Mouse (Mus musculus): ENCODE data around the gene Tmem178. TPM values are rescaled to one million over a fixed set of nuclear protein-coding genes. Genes with fewer than 3 reads are reported as not detected.
A peak's percentile ranks its signal among the peaks of the same experiment; 100 is the strongest.
"Not testable (repeated sequence)": the region's sequence is repeated elsewhere in the genome, so short reads cannot be mapped to it uniquely, and the experiment has no call there.

The Tmem178 gene
- polyA plus RNA-seq, 2 experiments: 8.1 to 8.9 TPM

GRCm38 (mm10) chr17:80935807-80936519 lies 8.5 kb upstream of the Tmem178 start:
- no peak for ATAC-seq (ENCODE audit: low FRiP score, low read depth)
- no peak for DNase-seq (ENCODE audit: low spot score)
- Histone ChIP-seq H3K9me3 (ENCODE audit: control insufficient read depth, low read length) (no peaks in the 10 kb centered on the region), H3K27me3 (ENCODE audit: control insufficient read depth, insufficient read depth, low read length) (no peaks in the 10 kb centered on the region), H3K4me2 (replicated peaks; ENCODE audit: low read depth, low read length, severe bottlenecking) (no peak overlapping the region), H3K9ac (ENCODE audit: low read depth, low read length, severe bottlenecking) (no peak overlapping the region), H3K4me1 (ENCODE audit: control insufficient read depth, insufficient read depth, low read length) (no peaks in the 10 kb centered on the region), H3K4me3 (replicated peaks; ENCODE audit: low read length) (no peak overlapping the region), H3K36me3 (ENCODE audit: control insufficient read depth, insufficient read depth, low read length) (no peaks in the 10 kb centered on the region), H3K27ac (replicated peaks; ENCODE audit: low read depth, low read length) (no peak overlapping the region)
- TF ChIP-seq POLR2A (IDR thresholded peaks at IDR 0.05; ENCODE audit: borderline replicate concordance, extremely low read depth, insufficient read depth, insufficient read length): no peak
- 30% methylated on average over 10 of the region's 10 CpGs for WGBS

GRCm38 (mm10) chr17:80936521-80936920 lies 7.9 kb upstream of the Tmem178 start:
- ATAC-seq (ENCODE audit: low FRiP score, low read depth) (no peak), DNase-seq (ENCODE audit: low spot score) (no peak)
- no peak overlapping the region for H3K4me3 ChIP-seq (replicated peaks; ENCODE audit: low read length)
- no peaks in the 10 kb centered on the region for H3K4me1 ChIP-seq (ENCODE audit: control insufficient read depth, insufficient read depth, low read length)
- TF ChIP-seq POLR2A (IDR thresholded peaks at IDR 0.05; ENCODE audit: borderline replicate concordance, extremely low read depth, insufficient read depth, insufficient read length): no peak
- WGBS: 72% methylated on average over 5 of the region's 5 CpGs
- H3K4me2 ChIP-seq (replicated peaks; ENCODE audit: low read depth, low read length, severe bottlenecking): no peak overlapping the region
- no peak overlapping the region for H3K27ac ChIP-seq (replicated peaks; ENCODE audit: low read depth, low read length)
- no peak overlapping the region for H3K9ac ChIP-seq (ENCODE audit: low read depth, low read length, severe bottlenecking)
- H3K9me3 ChIP-seq (ENCODE audit: control insufficient read depth, low read length): no peaks in the 10 kb centered on the region
- H3K36me3 ChIP-seq (ENCODE audit: control insufficient read depth, insufficient read depth, low read length): no peaks in the 10 kb centered on the region
- no peaks in the 10 kb centered on the region for H3K27me3 ChIP-seq (ENCODE audit: control insufficient read depth, insufficient read depth, low read length)

GRCm38 (mm10) chr17:80939833-80940232 lies 4.6 kb upstream of the Tmem178 start:
- no peak for DNase-seq (ENCODE audit: low spot score)
- no peak for TF ChIP-seq POLR2A (IDR thresholded peaks at IDR 0.05; ENCODE audit: borderline replicate concordance, extremely low read depth, insufficient read depth, insufficient read length)
- Histone ChIP-seq H3K27ac (replicated peaks; ENCODE audit: low read depth, low read length) (no peak overlapping the region), H3K4me2 (replicated peaks; ENCODE audit: low read depth, low read length, severe bottlenecking) (no peak overlapping the region), H3K9ac (ENCODE audit: low read depth, low read length, severe bottlenecking) (no peak overlapping the region), H3K36me3 (ENCODE audit: control insufficient read depth, insufficient read depth, low read length) (no peaks in the 10 kb centered on the region), H3K9me3 (ENCODE audit: control insufficient read depth, low read length) (no peaks in the 10 kb centered on the region), H3K4me3 (replicated peaks; ENCODE audit: low read length) (no peak overlapping the region), H3K4me1 (ENCODE audit: control insufficient read depth, insufficient read depth, low read length) (no peaks in the 10 kb centered on the region), H3K27me3 (ENCODE audit: control insufficient read depth, insufficient read depth, low read length) (0 out of 2 replicates have a peak, but pooled peaks cover 6% of the 10 kb centered on the region)
- 85% methylated on average over 7 of the region's 7 CpGs for WGBS
- no peak for ATAC-seq (ENCODE audit: low FRiP score, low read depth)

DNA sequence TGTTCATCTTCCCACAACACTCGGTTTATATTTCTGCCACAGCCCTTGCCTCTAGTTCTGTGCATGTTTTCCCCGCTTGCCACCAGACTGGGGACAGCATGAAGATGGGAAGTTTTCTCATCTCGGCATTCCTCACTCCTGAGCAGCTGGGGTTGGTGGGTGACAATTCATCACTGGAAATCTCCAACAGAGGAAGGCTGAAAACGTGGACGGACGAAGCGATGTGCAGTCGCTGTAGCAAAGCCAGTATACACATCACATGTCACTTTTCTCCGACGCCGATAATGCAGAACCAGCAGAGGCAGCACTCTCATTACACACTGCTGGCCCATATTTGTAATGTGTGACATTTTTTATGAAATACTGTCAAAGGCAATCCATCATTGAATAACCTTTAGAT lies 2.6 kb upstream of the Tmem178 start:
- H3K9me3 ChIP-seq (ENCODE audit: control insufficient read depth, low read length): no peaks in the 10 kb centered on the region
- DNase-seq (ENCODE audit: low spot score) (no peak), ATAC-seq (ENCODE audit: low FRiP score, low read depth) (no peak)
- no peak overlapping the region for H3K4me3 ChIP-seq (replicated peaks; ENCODE audit: low read length)
- no peak overlapping the region for H3K9ac ChIP-seq (ENCODE audit: low read depth, low read length, severe bottlenecking)
- no peak for TF ChIP-seq POLR2A (IDR thresholded peaks at IDR 0.05; ENCODE audit: borderline replicate concordance, extremely low read depth, insufficient read depth, insufficient read length)
- whole genome bisulfite sequencing: 65% methylated on average over 11 of the region's 11 CpGs
- H3K27me3 ChIP-seq (ENCODE audit: control insufficient read depth, insufficient read depth, low read length): peaks cover 13% of the 10 kb centered on the region; the same call in 1 of the 2 replicates
- H3K4me1 ChIP-seq (ENCODE audit: control insufficient read depth, insufficient read depth, low read length): 0 out of 2 replicates have a peak, but pooled peaks cover 4% of the 10 kb centered on the region
- no peaks in the 10 kb centered on the region for H3K36me3 ChIP-seq (ENCODE audit: control insufficient read depth, insufficient read depth, low read length)
- no peak overlapping the region for H3K4me2 ChIP-seq (replicated peaks; ENCODE audit: low read depth, low read length, severe bottlenecking)
- H3K27ac ChIP-seq (replicated peaks; ENCODE audit: low read depth, low read length): no peak overlapping the region

DNA sequence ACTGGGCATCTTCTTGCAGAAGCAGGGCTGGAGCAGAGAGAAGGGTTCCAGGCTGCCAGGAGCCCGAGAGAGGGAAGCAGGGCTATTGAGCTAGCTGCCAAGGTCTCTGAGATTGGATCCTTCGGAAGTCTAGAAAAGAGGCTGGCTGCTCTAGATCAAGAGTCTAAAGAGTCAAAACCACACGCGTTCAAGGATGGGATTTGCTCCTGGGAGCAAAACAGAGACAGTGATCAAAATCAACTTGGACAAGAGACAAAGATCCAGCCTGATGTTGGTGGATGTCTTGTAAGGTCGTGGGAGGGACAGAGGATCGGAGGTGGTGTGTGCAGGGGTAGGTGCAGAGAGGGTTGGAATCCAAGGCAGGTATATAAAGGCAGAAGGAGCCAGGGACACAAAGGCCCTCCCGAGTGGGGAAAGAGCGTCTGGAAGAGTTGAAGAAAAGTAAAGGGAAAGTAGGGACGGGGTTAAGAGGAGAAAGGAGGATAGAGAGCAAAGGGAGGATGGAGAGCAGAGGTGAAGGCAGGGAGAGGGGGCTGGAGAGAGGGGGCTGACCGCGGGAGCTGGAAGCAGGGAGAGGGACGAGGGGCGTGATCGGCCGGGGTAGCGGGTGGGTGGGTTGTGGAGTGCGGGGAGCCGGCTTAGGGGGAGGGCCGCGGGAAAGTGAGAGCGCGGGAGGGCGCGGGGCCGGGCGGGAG lies 450 bp upstream of the Tmem178 start:
- TF ChIP-seq POLR2A (IDR thresholded peaks at IDR 0.05; ENCODE audit: borderline replicate concordance, extremely low read depth, insufficient read depth, insufficient read length): no peak
- DNase-seq (ENCODE audit: low spot score): no peak
- Histone ChIP-seq H3K4me2 (replicated peaks; ENCODE audit: low read depth, low read length, severe bottlenecking) (peak overlapping the region; percentile 100), H3K9ac (ENCODE audit: low read depth, low read length, severe bottlenecking) (peak overlapping the region; percentile 72), H3K9me3 (ENCODE audit: control insufficient read depth, low read length) (no peaks in the 10 kb centered on the region), H3K4me1 (ENCODE audit: control insufficient read depth, insufficient read depth, low read length) (0 out of 2 replicates have a peak, but pooled peaks cover 4% of the 10 kb centered on the region), H3K4me3 (replicated peaks; ENCODE audit: low read length) (peak overlapping the region; percentile 71), H3K36me3 (ENCODE audit: control insufficient read depth, insufficient read depth, low read length) (no peaks in the 10 kb centered on the region), H3K27ac (replicated peaks; ENCODE audit: low read depth, low read length) (no peak overlapping the region), H3K27me3 (ENCODE audit: control insufficient read depth, insufficient read depth, low read length) (peaks cover 13% of the 10 kb centered on the region; the same call in 1 of the 2 replicates)
- 10% methylated on average over 11 of the region's 26 CpGs for WGBS
- peak; percentile 42 for ATAC-seq (ENCODE audit: low FRiP score, low read depth)

DNA sequence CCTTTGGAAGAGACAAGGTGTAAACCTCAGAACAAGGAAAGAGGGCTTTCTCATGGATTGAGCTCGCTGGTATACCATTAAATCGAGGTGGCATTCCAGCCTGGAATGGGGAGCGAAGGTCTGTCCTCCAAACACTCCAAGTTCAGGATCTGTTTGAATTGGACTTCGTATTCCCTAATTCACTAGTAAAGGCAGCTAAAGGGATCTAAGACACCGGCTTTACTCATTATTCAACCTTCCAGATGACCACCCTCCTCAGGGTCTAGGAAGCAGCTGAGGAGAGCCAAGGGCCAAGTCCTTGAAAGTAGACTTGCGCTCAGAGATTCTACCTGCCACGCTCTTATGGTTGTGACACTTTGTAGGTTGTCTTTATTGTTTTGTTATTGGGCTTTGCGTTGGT lies 1.1 kb downstream of the Tmem178 start:
- H3K4me1 ChIP-seq (ENCODE audit: control insufficient read depth, insufficient read depth, low read length); H3K9me3 ChIP-seq (ENCODE audit: control insufficient read depth, low read length); ATAC-seq (ENCODE audit: low FRiP score, low read depth); H3K27ac ChIP-seq (replicated peaks; ENCODE audit: low read depth, low read length); DNase-seq (ENCODE audit: low spot score); H3K36me3 ChIP-seq (ENCODE audit: control insufficient read depth, insufficient read depth, low read length); H3K9ac ChIP-seq (ENCODE audit: low read depth, low read length, severe bottlenecking): not testable (repeated sequence)
- Histone ChIP-seq H3K4me3 (replicated peaks; ENCODE audit: low read length) (peak overlapping the region; percentile 2; the same call in 1 of the 2 replicates), H3K27me3 (ENCODE audit: control insufficient read depth, insufficient read depth, low read length) (peaks cover 13% of the 10 kb centered on the region; the same call in 1 of the 2 replicates), H3K4me2 (replicated peaks; ENCODE audit: low read depth, low read length, severe bottlenecking) (peak overlapping the region; percentile 31; the same call in 1 of the 2 replicates)
- 43% methylated on average over 8 of the region's 8 CpGs for WGBS
